Mouse (Mus musculus): ENCODE data around the gene Olfr1306. TPM values are rescaled to one million over a fixed set of nuclear protein-coding genes. Genes with fewer than 3 reads are reported as not detected.

Gene Olfr1306
- polyA plus RNA-seq (2014; fragmentation: Nextera tagmentation; extraction: Ambion mirVana): not detected in 2 replicates

DNA sequence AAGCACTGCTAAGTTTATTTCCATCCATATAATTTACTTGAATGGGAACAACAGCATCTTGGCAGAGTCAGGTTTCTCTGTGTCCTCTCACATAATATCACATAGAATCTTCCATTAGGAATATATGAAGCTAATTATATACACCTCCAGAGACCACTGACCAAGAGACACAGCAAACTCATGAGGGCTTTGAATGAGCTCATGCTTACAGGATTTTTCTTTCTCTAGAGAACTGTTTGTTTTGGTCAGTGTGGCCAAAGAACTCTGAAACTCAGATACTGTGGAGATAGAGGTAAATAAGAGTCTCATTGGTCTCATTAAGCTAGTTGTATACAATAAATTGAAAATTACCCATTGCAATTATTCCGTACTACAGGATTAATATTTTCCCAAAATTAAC, at the start of gene Olfr1306:
Olfr1306 (minus strand) TSS at position 101 of the 400 bp plus-strand sequence.
- no peak within 1 kb of the TSS for H3K27ac ChIP-seq (ENCODE audit: low read depth, low read length)
- H3K9me3 ChIP-seq (ENCODE audit: control insufficient read depth, low read length): no peaks in the 10 kb centered on the region
- H3K36me3 ChIP-seq (ENCODE audit: control insufficient read depth, insufficient read depth, low read length): no peaks in the 10 kb centered on the region
- H3K9ac ChIP-seq (ENCODE audit: low read length): no peak within 1 kb of the TSS
- no peaks in the 10 kb centered on the region for H3K27me3 ChIP-seq (ENCODE audit: control insufficient read depth, insufficient read depth, low read length)
- H3K4me2 ChIP-seq (ENCODE audit: low read depth): no peak within 1 kb of the TSS
- WGBS: 87% methylated on average over 1 of the region's 1 CpGs
- ATAC-seq (ENCODE audit: insufficient read depth, low FRiP score, low TSS enrichment) (no peak), DNase-seq (ENCODE audit: low spot score) (no peak)
- no peaks in the 10 kb centered on the region for H3K4me1 ChIP-seq (ENCODE audit: control insufficient read depth, insufficient read depth, low read length)
- no peak within 1 kb of the TSS for H3K4me3 ChIP-seq (ENCODE audit: low read depth, low read length)

DNA sequence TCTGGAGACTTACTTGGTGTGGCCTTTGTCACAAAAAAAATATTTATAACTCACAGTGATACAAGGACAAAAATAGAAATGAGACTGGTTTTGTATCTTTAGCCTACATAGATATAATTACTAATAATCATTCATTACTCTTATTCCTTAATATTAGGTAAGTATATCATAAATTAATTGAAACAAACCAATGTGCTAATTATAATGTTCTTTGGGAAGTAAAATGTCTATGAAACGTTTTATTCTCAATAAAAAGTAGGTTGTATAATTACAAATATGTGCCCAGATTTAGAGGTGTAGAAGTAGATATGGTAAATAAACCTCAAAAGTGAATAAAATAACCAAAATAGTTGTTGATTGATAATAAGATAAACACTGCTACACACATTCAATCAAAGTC, 48.8 kb upstream of the Olfr1306 start, which contains the start of gene Olfr1308:
Olfr1308 (minus strand) TSS at position 101 of the 400 bp plus-strand sequence.
- no peak for ATAC-seq (ENCODE audit: insufficient read depth, low FRiP score, low TSS enrichment)
- 73% methylated on average over 1 of the region's 1 CpGs for WGBS

DNA sequence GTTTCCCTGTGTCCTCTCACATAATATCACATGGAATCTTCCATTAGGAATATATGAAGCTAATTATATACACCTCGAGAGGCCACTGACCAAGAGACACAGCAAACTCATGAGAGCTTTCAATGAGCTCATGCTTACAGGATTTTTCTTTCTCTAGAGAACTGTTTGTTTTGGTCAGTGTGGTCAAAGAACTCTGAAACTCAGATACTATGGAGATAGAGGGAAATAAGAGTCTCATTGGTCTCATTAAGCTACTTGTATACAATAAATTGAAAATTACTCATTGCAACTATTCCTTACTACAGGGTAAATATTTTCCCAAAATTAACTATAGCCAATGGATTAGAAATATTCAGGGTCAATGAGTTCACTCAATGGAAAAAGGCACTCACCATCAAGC, 33.3 kb upstream of the Olfr1306 start, which contains the start of gene Olfr1307:
Olfr1307 (minus strand) TSS at position 101 of the 400 bp plus-strand sequence.
- no peaks in the 10 kb centered on the region for H3K27me3 ChIP-seq (ENCODE audit: control insufficient read depth, insufficient read depth, low read length)
- 81% methylated on average over 1 of the region's 1 CpGs for WGBS
- no peak within 1 kb of the TSS for H3K9ac ChIP-seq (ENCODE audit: low read length)
- H3K4me1 ChIP-seq (ENCODE audit: control insufficient read depth, insufficient read depth, low read length): no peaks in the 10 kb centered on the region
- H3K36me3 ChIP-seq (ENCODE audit: control insufficient read depth, insufficient read depth, low read length): no peaks in the 10 kb centered on the region
- H3K4me3 ChIP-seq (ENCODE audit: low read depth, low read length): no peak within 1 kb of the TSS
- ATAC-seq (ENCODE audit: insufficient read depth, low FRiP score, low TSS enrichment): no peak
- H3K9me3 ChIP-seq (ENCODE audit: control insufficient read depth, low read length): no peaks in the 10 kb centered on the region
- no peak for DNase-seq (ENCODE audit: low spot score)
- H3K4me2 ChIP-seq (ENCODE audit: low read depth): no peak within 1 kb of the TSS
- no peak within 1 kb of the TSS for H3K27ac ChIP-seq (ENCODE audit: low read depth, low read length)

More for the DNA sequence above, 48.8 kb upstream of the Olfr1306 start, which contains the start of gene Olfr1308:
- no peaks in the 10 kb centered on the region for H3K4me1 ChIP-seq (ENCODE audit: control insufficient read depth, insufficient read depth, low read length)
- no peak for DNase-seq (ENCODE audit: low spot score)
- H3K4me2 ChIP-seq (ENCODE audit: low read depth): no peak within 1 kb of the TSS
- no peaks in the 10 kb centered on the region for H3K9me3 ChIP-seq (ENCODE audit: control insufficient read depth, low read length)
- H3K9ac ChIP-seq (ENCODE audit: low read length): no peak within 1 kb of the TSS
- H3K27ac ChIP-seq (ENCODE audit: low read depth, low read length): no peak within 1 kb of the TSS
- no peaks in the 10 kb centered on the region for H3K36me3 ChIP-seq (ENCODE audit: control insufficient read depth, insufficient read depth, low read length)
- H3K27me3 ChIP-seq (ENCODE audit: control insufficient read depth, insufficient read depth, low read length): no peaks in the 10 kb centered on the region
- H3K4me3 ChIP-seq (ENCODE audit: low read depth, low read length): no peak within 1 kb of the TSS

DNA sequence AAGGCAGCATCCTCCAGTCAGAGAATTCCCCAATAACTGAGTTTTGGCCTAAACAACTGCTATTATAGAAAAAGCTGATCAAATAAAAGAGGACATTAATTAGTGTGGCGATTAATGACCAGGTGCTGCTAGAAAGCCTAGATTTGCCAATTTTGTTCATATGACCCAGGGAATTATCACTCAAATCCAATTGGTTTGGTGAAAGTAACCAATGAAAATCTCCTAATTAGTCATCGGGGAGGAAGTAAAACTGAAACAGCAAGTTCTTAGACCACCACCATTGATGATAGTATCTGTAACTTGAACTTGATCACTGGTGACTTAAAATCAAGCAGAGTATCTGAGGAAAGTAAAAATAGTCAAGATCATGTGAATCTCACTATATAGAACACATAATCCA, 39.0 kb downstream of the Olfr1306 start, which contains the start of gene Olfr1305:
Olfr1305 (minus strand) TSS at position 101 of the 400 bp plus-strand sequence.
- no peaks in the 10 kb centered on the region for H3K4me1 ChIP-seq (ENCODE audit: control insufficient read depth, insufficient read depth, low read length)
- DNase-seq (ENCODE audit: low spot score): no peak
- H3K36me3 ChIP-seq (ENCODE audit: control insufficient read depth, insufficient read depth, low read length): no peaks in the 10 kb centered on the region
- no peak within 1 kb of the TSS for H3K9ac ChIP-seq (ENCODE audit: low read length)
- no peaks in the 10 kb centered on the region for H3K27me3 ChIP-seq (ENCODE audit: control insufficient read depth, insufficient read depth, low read length)
- ATAC-seq (ENCODE audit: insufficient read depth, low FRiP score, low TSS enrichment): no peak
- H3K9me3 ChIP-seq (ENCODE audit: control insufficient read depth, low read length): no peaks in the 10 kb centered on the region; the same call in 1 of the 2 replicates
- H3K4me2 ChIP-seq (ENCODE audit: low read depth): no peak within 1 kb of the TSS
- H3K27ac ChIP-seq (ENCODE audit: low read depth, low read length): no peak within 1 kb of the TSS
- H3K4me3 ChIP-seq (ENCODE audit: low read depth, low read length): no peak within 1 kb of the TSS
- WGBS: 93% methylated on average over 2 of the region's 2 CpGs

Other genes with a start within 250 kb of the Olfr1306 start
- not detected in 2 replicates for gene Olfr1301, start 165.3 kb downstream of the Olfr1306 start, polyA plus RNA-seq (2014; fragmentation: Nextera tagmentation; extraction: Ambion mirVana)
- gene Olfr1302, start 138.8 kb downstream of the Olfr1306 start, polyA plus RNA-seq (2014; fragmentation: Nextera tagmentation; extraction: Ambion mirVana): not detected in 2 replicates
- gene Olfr1303, start 95.9 kb downstream of the Olfr1306 start, polyA plus RNA-seq (2014; fragmentation: Nextera tagmentation; extraction: Ambion mirVana): not detected in 2 replicates
- not detected in 2 replicates for gene Olfr1305, start 39.1 kb downstream of the Olfr1306 start, polyA plus RNA-seq (2014; fragmentation: Nextera tagmentation; extraction: Ambion mirVana)
- not detected in 2 replicates for gene Olfr1307, start 33.2 kb upstream of the Olfr1306 start, polyA plus RNA-seq (2014; fragmentation: Nextera tagmentation; extraction: Ambion mirVana)
- gene Olfr1308, start 48.7 kb upstream of the Olfr1306 start, polyA plus RNA-seq (2014; fragmentation: Nextera tagmentation; extraction: Ambion mirVana): not detected in 2 replicates
- not detected in 2 replicates for gene Olfr1309, start 74.0 kb upstream of the Olfr1306 start, polyA plus RNA-seq (2014; fragmentation: Nextera tagmentation; extraction: Ambion mirVana)
- not detected in 2 replicates for gene Olfr1310, start 96.4 kb upstream of the Olfr1306 start, polyA plus RNA-seq (2014; fragmentation: Nextera tagmentation; extraction: Ambion mirVana)
- not detected in 2 replicates for gene Olfr1311, start 108.1 kb upstream of the Olfr1306 start, polyA plus RNA-seq (2014; fragmentation: Nextera tagmentation; extraction: Ambion mirVana)
- gene Olfr1312, start 134.0 kb upstream of the Olfr1306 start, polyA plus RNA-seq (2014; fragmentation: Nextera tagmentation; extraction: Ambion mirVana): not detected in 2 replicates
- gene Olfr1313, start 161.6 kb upstream of the Olfr1306 start, polyA plus RNA-seq (2014; fragmentation: Nextera tagmentation; extraction: Ambion mirVana): not detected in 2 replicates
- not detected in 2 replicates for gene Olfr1314, start 180.5 kb upstream of the Olfr1306 start, polyA plus RNA-seq (2014; fragmentation: Nextera tagmentation; extraction: Ambion mirVana)
- gene Olfr1315-ps1, start 199.2 kb upstream of the Olfr1306 start, polyA plus RNA-seq (2014; fragmentation: Nextera tagmentation; extraction: Ambion mirVana): not detected in 2 replicates
- not detected in 2 replicates for gene Olfr1316, start 218.7 kb upstream of the Olfr1306 start, polyA plus RNA-seq (2014; fragmentation: Nextera tagmentation; extraction: Ambion mirVana)
- not detected in 2 replicates for gene Olfr1317, start 224.1 kb upstream of the Olfr1306 start, polyA plus RNA-seq (2014; fragmentation: Nextera tagmentation; extraction: Ambion mirVana)
- not detected in 2 replicates for gene Olfr1318, start 237.9 kb upstream of the Olfr1306 start, polyA plus RNA-seq (2014; fragmentation: Nextera tagmentation; extraction: Ambion mirVana)

Measured in neural tube, embryonic 11.5 days (tissue).